Mouse (Mus musculus): Measurements from ENCODE around the gene Pheta1.
A peak's percentile ranks its signal among the peaks of the same experiment; 100 is the strongest.

The Pheta1 gene

GRCm38 (mm10) chr5:121825606-121826005 is 23.2 kb upstream of the Pheta1 start:
- DNase-seq (ENCODE audit: low read depth) = no peak

- DNase-seq (ENCODE audit: low read depth) = no peak
These were observed 20.9 kb upstream of the Pheta1 start for GRCm38 (mm10) chr5:121827876-121828275.

GRCm38 (mm10) chr5:121828491-121829432 is 20.0 kb upstream of the Pheta1 start:
- no peak for DNase-seq (ENCODE audit: low read depth)

- DNase-seq (ENCODE audit: low read depth) = no peak
These were observed 17.7 kb upstream of the Pheta1 start for GRCm38 (mm10) chr5:121831002-121831601.

- no peak for DNase-seq (ENCODE audit: low read depth)
These were observed 16.2 kb upstream of the Pheta1 start for GRCm38 (mm10) chr5:121832376-121833155.

GRCm38 (mm10) chr5:121833159-121833558 is 15.6 kb upstream of the Pheta1 start:
- DNase-seq (ENCODE audit: low read depth) = no peak

GRCm38 (mm10) chr5:121833572-121834240 is 15.1 kb upstream of the Pheta1 start:
- DNase-seq (ENCODE audit: low read depth) = no peak

GRCm38 (mm10) chr5:121834241-121834606 is 14.6 kb upstream of the Pheta1 start:
- no peak for DNase-seq (ENCODE audit: low read depth)

GRCm38 (mm10) chr5:121834991-121835747 is 13.6 kb upstream of the Pheta1 start:
- no peak for DNase-seq (ENCODE audit: low read depth)

- DNase-seq (ENCODE audit: low read depth) = no peak
These were observed 12.7 kb upstream of the Pheta1 start for GRCm38 (mm10) chr5:121835949-121836691.

- peak; percentile 91 for DNase-seq (ENCODE audit: low read depth)
These were observed 11.9 kb upstream of the Pheta1 start for GRCm38 (mm10) chr5:121836692-121837415.

- no peak for DNase-seq (ENCODE audit: low read depth)
These were observed 11.1 kb upstream of the Pheta1 start, which contains the start of gene Sh2b3 for GRCm38 (mm10) chr5:121837441-121838340. Sh2b3 (minus strand) TSS chr5:121837646.

- no peak for DNase-seq (ENCODE audit: low read depth)
These were observed 10.2 kb upstream of the Pheta1 start for GRCm38 (mm10) chr5:121838341-121839127.

- DNase-seq (ENCODE audit: low read depth) = no peak
These were observed 9.7 kb upstream of the Pheta1 start for GRCm38 (mm10) chr5:121839128-121839473.

- DNase-seq (ENCODE audit: low read depth) = no peak
These were observed 7.3 kb upstream of the Pheta1 start for GRCm38 (mm10) chr5:121841516-121841915.

- DNase-seq (ENCODE audit: low read depth) = no peak
These were observed 6.8 kb upstream of the Pheta1 start for GRCm38 (mm10) chr5:121841973-121842372.

GRCm38 (mm10) chr5:121842665-121843118 is 6.1 kb upstream of the Pheta1 start:
- DNase-seq (ENCODE audit: low read depth) = no peak
